Mouse (Mus musculus): ENCODE measurements around the gene Ndufs3.
A peak's percentile ranks its signal among the peaks of the same experiment; 100 is the strongest.
"Not testable (repeated sequence)": the region's sequence is repeated elsewhere in the genome, so short reads cannot be mapped to it uniquely, and the experiment has no call there.

Gene Ndufs3

DNA sequence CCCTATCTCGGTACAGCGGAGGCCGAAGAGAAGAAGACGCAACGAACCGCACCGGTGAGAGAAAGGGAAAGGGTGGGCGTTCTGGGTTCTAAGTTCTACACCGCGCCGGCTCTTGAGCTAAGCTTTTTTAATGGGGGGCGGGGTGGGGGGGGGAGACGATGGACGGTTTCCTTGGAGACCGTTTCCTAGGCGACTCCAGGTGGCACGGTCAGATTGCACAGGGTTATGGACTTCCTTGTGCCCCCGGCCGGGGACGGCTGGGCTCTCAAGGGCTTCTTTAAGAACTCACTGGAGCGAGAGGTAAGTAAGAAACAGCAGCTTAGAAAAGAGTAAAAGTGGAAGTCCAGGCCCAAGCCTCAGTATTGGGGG is 213 bp upstream of the Ndufs3 start:
- no peak for DNase-seq

DNA sequence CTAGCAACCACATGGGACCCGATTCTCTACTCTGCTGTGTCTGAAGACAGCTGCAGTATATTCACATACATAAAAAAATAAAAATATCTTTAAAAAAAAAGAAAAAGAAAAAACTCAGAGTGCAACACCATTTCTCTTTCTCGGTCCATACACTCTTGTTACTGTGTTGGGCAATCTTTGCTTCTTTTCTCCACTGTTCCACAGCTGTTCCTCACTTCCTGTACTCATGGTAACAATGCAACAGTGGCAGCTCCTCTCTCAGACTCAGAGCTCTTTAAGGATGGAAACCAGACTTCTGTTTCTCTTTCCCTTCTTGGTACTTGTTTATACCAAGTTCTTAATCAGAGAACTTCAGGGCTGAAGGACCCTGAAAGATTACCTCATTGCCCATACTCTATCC is 1.2 kb downstream of the Ndufs3 start:
- no peak for DNase-seq

DNA sequence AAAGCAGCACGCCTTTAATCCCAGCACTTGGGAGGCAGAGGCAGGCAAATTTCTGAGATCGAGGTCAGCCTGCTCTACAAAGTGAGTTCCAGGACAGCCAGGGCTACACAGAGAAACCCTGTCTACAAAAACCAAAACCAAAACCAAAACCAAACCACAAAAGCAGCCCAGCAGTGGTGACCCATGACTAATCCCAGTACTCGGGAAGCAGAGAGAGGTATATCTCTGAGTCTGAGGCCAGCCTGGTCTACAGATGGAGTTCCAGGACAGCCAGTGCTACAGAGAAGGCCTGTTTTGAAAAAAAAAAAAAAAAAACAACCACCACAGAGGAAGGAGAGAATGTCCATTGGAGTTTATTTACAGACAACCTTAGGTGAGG is 10.3 kb downstream of the Ndufs3 start:
- DNase-seq = not testable (repeated sequence)

DNA sequence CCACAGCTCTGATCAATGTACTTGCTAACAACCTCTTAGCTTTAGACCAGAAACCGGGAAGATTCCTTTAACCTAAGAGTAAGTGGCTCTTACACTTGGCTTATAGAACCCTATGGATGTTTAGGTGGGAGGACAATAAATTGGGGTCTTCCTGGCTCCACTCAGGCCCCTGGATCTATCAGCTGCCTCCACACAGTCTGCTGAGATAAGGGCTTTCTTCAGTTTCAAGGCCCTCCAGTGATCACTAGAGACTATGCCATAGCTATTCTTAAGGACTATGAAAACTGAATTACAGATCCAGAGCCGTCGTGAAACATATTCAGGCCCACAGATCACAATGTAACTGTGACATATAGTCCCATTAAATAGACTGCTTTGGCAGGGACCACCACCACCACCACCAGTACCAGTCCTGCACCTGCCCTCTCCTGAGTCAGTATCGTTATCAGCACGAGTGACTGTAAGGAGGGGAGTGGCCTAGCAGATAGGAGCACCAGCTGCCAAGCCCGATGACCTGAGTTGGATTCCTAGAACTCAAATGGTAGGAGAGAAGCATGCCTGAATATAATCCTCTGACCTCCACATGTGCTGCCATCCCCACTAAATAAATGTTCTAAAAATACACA is 10.8 kb downstream of the Ndufs3 start:
- no peak for DNase-seq

DNA sequence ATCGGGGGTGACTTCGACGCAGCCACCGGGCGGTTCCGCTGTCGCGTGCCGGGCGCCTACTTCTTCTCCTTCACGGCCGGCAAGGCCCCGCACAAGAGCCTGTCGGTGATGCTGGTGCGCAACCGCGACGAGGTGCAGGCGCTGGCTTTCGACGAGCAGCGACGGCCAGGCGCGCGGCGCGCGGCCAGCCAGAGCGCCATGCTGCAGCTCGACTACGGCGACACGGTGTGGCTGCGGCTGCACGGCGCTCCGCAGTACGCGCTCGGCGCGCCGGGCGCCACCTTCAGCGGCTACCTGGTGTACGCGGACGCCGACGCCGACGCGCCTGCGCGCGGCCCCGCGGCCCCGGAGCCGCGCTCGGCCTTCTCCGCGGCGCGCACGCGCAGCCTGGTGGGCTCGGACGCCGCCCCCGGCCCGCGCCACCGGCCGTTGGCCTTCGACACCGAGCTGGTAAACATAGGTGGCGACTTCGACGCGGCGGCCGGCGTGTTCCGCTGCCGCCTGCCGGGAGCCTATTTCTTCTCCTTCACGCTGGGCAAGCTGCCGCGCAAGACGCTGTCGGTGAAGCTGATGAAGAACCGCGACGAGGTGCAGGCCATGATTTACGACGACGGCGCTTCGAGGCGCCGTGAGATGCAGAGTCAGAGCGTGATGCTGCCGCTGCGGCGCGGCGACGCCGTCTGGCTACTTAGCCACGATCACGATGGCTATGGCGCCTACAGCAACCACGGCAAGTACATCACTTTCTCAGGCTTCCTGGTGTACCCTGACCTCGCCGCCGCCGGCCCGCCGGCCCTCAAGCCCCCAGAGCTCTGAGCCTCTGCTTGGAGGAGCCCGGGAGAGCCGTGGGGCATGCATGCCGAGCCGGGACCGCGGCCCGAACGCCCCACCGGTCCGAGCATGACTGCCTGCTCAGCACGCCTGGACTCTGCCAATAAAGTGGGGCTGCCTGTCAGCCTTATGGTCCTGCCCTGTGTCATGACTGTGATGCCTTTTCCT is 14.8 kb downstream of the Ndufs3 start:
- DNase-seq = peak; percentile 68

DNA sequence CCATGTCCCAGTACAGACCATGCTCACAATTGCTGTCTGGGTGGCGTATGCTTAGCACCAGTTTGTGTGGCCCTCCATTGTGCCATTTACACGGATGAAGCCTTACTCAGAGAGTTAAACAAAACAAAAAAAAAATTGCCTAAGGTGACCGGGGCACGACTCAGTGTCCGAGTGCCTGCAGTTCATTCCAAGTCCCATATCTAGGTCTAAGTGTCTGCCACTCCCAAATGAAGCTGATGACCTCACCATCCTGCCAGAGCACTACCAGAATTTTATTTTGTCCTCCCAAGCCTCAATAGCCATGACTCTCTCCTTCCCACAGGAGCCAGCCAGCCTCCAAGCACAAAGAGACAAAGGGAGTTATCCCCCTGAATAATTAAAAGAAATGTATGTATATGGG is 17.0 kb downstream of the Ndufs3 start:
- no peak for DNase-seq

DNA sequence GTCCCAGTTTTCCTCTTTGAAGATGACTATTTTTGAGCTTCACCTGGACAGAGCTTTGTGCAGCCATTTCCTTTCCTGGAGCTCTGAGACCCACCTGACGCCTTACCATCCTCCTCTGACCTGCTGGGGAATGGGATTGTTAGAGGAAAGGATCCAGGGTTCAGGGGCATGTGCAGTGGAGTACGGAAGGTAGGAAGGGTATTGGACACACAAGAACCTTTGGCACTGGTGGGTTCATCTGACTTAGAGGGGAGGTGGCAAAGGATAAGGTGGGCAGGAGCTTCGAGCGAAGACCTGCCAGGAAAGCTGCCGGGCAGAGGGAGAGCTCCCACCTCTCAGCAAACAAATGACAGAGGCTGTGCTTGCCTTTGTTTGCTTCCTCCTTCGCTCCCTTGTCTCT is 18.2 kb downstream of the Ndufs3 start:
- DNase-seq = no peak

DNA sequence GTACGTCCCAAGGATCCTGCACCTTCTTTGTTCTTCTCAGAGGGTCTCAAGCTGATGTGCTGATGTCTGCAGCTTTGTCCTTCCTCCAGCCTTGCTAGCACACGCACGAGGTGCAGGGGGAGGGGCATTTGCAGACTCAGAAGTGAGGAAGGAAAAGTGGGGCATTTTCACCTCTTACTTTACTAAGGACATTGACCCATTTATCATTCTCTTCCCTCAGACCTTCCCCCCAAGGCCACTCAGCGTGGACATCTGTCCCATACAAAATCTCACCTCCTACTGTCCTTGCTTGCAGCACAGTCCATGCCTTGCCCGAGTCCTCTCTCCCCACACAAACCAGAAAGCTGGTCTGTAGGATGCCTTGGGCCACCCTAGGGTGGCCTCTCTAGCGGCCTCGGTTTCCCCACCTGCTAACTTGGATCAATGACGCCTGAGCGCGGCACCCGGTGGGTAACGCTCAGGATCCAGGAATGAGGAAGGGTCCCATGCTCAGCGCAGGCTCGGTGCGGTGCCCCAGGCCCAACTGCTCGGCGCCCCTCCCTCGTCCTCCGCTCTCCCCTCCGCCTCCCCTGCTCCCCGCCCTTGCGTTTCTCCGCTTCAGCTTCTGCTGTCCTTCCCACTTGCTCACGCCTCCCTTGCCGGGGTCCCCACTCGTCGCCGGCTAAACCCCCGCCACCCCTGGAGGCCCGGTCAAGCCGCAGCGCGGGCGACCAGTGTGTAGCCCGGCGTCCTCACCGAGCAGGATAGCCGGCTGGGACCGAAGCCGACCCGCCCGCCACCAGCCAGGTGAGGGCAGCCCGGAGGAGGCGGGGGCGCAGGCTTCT is 19.2 kb downstream of the Ndufs3 start, which contains the start of gene C1qtnf4:
Gene C1qtnf4, plus strand, starts transcription at position 643 of the 824 bp plus-strand sequence.
- peak; percentile 74 for DNase-seq

DNA sequence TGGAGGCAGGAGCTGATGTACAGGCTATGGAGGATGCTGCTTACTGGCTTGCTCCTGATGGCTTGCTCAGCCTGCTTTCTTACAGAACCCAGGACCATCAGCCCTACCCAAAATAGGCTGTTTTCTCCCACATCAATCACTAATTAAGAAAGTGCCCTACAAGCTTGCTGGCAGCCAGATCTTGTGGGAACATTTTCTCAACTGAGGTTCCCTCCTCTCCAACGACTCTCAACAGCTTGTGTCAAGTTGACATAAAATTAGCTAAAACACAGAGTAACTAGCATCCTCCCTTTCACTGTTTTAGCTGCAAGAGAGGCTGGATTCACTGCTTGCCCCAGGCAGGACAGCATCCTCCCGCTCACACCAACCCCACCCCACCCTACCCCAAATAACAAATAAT is 22.8 kb downstream of the Ndufs3 start:
- DNase-seq = no peak

DNA sequence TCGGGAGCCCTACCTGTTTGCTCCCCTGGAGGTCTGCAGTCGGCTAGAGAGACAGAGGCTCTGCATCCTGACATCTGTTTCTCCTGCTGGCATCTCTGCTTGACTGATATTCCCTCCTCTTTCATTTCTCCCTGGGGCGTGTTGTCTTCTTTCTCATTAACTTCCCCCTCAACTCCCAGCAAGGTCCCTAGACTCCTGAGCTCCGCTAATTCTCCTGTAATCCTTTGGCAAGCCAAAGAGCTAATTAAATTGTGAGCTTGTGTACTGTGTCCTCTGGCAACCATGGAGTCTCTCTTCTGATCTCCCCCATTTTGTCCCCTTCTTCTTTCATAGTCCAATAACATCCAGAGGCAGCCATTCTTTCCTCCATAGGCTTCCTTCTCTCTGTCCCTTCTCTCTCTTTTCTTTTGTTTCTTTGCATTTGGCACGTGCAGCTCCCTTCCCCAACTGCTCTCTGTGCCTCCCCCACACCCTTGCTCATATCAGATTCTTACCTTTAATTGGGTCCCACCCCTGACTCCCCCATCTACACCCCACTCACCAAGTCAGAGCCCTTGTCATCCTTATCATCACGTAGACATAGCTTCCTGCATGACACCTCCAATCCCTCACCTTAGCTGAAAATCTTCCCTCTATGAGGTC is 24.4 kb downstream of the Ndufs3 start:
- DNase-seq = no peak

DNA sequence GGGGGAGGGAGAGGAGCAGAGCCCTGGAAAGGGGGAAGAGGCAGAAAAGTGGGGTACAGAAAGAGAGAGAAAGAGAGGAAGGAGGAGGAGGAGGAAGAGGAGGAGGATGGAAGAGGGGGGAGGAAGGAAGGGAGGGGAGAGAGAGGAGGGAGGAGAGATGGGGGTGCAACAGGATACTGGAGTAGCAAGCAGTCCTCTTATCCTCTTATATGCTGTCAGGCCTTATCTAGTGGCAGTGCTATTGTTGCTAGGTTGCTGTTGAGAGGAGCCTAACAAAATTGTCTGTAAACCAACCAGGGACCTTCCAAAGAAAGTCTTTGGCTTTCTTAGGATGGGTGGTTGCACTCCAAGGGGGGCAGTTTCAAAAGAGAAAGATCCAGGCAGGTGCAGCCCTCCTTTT is 25.2 kb downstream of the Ndufs3 start:
- no peak for DNase-seq

DNA sequence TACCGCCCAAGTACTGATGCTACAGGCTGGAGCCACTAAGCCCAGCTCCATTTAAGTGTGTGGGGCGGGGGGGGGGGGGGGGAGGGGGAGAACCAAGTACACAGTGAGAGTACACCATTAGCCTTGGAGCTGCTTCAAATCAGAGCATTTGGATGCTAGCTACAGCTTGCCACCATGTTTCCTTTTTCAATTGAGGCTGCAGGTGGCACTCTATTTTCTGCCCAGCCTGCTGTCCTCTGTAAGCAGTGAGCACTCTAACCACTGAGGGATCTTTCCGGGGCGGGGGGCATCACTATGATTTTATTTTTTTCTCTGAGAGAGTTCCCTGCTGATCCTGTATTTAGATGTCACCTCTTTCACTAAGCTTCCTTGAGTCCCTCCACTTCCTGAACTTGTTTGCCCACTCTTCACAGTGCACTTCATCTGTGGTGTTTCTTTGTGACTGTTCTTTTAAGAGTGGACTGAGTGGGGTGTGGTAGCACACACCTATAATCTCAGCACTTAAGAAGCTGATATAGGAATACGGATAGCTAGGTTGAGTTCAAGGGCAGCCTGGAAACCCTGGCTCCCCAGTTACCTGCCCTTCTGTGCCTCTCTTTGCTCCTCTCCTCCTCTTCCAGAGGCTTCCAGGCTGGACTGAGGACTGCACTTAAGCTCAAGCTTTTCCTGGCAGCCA is 26.9 kb downstream of the Ndufs3 start:
- no peak for DNase-seq

DNA sequence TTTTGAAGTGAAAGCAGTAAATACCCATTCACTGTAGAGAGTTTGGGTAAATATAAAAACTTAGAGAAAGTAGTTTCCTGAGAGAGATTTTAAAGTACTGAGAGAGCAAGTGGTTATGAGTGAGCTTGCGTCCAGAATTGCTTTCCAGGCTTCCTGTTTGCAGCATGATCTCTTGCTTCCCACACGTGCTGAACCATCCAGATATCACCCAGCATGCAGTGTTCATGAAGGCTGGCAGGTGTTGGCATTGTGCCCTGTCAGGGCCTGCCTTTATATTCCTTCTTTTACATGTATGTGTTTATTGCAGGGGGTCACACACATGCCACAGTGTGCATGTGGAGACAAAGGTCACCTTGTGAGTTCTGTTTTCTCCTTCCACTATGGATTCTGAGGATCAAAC is 29.4 kb downstream of the Ndufs3 start:
- DNase-seq = no peak

DNA sequence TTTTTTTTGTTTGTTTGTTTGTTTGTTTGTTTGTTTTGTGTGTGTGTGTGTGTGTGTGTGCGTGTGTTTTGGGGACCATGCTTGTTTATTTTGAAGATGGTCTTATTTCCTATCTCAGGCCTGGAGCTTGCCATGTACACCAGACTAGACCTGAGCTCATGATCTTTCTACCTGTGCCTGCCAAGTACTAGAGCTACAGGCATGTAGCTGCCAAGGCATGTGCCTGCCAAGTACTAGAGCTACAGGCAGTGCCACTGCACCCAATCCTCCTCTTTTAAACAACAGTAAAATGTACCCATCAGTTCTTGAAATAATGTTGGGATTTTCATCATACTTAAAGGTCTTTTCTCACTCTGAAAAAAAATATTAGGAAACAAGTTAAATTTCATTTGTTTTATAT is 30.6 kb downstream of the Ndufs3 start:
- DNase-seq = no peak

DNA sequence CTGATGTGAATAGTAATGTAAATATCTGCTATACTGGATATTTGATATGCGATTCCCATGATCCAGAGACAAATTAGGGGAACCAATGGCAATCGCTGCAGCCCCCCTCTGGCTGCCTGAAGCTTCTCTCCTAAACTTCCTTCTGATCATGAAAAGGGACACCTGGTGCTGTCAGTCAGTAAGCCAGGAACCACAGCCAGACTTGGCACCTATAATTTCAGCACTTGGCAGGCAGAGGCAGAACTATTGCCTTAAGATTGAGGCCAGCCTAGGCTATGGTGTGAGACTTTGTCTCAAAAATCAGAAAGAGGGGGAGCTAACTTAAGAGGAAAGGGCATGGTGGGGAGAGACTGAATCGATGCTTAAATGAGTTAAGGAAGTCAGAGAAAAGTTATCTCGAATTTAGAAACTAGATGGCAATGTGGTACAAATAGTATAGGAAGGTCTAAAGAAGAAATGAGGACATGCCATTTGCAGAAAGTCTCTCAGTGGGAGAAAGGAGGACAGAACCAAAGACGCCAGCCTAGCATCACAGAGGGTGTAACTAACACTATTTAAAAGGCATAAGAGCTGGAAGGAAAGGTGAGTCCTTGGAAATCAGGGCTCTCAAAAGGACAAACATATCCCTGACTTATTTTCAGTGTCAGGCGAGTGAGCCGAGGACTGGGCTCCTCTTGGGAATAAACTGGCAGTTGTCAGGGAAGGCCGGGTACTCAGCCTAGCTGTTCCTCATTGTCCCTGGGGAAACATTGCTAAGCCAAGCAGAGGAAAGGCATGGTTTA is 33.3 kb downstream of the Ndufs3 start:
- DNase-seq = no peak

DNA sequence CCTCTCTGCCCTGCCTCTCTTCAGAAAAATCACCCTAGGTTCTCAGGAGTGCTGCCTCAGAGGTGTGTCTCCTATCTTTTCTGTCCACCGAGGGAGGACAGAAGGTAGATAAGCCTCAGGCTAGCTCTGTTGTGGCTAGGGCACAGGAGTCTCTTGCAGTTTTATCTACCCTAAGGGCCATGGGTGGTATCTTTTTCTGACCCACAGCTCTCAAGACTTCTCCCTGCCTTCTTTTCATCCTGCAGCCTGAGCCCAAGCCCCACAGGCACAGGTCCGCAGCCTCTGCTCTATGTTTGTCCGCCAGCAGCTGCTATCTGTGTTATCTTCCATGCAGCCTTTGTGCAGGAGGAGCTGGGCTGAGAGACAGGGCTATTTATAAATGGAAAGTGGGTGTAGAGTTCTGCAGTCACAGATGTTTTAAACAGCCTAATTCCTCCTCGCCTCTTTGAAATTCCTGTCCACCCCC is 34.5 kb downstream of the Ndufs3 start:
- DNase-seq = peak; percentile 59

DNA sequence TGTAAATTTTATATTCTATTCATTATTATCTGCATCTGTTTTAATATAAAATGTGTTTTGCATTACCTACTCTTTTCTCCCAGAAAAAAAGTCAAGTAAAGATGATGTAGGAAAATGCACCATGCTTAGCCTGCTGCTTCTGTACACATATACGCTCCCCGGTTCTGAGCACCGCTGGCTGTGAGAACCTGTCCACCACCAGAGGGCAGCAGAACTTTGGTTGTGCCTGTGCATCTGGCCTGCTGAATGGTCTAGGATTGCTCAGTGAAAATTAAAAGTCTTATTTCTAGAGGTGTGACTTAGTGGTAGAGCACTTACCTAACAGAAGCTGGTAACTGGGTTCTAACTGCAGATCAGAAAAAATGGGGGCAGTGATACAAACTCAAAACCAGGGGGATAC is 38.1 kb downstream of the Ndufs3 start:
- peak; percentile 87 for DNase-seq

DNA sequence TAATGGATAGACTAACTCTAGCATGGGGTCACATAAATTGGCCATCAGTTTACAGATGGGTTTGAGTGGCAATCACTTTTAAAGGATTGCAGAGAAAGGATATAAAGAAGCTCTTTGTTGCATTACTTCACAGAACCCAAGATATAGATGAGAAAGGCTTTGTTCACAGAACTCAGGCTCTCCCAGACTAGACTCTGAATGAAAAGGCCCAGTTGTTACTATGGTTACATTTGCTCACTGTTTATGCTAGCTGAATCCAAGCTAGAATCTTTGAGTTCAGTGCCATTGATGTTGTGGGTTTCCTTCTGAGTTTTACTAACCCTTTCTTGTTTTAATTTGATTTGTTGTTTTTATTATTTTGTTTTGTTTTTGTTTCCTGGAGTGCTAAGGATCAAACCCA is 40.4 kb downstream of the Ndufs3 start:
- DNase-seq = no peak

DNA sequence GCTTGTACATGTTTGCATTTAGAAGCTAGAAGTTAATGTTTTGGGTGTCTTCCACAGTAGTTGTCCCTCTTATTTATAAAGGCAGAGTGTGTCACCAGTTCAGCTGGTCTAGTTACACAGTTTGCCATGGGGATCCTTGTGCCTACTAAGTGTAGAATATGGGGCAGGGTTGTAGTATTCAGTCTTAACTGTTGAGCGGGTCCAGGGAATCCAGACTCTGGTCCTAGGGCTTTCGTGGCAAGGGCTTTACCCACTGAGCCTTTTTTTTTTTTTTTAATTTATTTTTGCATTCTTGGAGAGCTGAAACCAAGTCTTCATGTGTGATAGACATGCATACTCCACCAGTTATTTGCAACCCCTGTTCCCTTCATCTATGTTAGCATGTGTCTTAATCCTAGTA is 43.1 kb downstream of the Ndufs3 start:
- no peak for DNase-seq

DNA sequence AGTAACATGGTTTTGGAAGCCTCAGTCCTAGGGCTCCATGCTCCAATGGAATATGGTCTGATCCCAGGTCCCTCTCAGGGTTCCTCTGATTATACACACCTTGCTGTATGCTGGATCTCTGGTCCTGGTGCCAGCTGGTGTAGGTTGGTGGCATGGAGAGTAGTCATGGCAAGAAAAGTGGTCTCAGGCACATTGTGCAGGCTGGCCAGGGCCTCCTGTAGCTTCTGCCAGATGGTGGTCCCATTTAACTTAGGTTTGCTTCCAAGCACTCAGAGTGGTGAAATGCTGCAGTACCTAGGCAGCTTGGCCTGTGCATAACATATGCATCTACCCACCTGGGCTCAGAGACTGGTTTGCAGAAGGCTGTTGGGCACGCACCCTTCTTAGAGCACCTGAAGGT is 54.2 kb downstream of the Ndufs3 start:
- DNase-seq = no peak

DNA sequence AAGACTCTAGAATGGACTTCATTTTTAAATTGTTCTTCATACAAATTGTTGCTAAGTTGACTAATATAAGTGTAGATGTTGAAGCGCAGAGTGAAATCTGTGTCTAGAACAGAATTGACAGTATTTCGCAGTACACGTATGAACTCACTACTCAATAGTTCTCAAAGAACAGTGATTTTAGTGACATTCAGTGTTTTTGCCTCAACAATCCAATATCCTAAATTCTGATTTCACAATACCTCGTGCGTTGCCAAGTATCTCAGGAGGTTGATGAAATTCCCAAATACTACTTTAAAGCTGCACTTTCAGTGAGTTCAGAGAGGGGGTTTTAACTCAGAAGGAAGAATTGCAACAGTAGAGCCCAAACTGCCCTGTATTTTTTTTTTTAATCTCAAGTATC is 56.3 kb downstream of the Ndufs3 start:
- no peak for DNase-seq

DNA sequence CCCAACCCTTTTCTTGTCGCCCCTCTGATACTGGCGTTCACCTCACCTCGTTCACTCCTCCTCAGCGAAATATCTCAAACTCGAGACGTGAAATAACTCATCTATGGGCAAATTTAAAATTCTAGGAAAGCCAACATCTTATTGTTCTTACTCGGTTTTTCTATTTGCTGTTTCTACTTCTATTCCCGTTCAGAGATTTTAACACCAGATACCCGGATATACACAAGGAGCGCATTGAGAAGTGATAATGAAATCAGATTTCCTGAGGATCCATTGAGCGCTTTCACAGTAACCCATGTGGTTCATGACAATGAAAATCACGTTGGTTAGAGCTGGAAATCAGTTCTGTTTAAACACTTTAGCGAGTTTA is 57.0 kb downstream of the Ndufs3 start:
- DNase-seq = no peak
